Mouse (Mus musculus): ENCODE results near the gene Slc13a2. TPM values are rescaled to one million over a fixed set of nuclear protein-coding genes. Genes with fewer than 3 reads are reported as not detected.

Gene Slc13a2
- polyA plus RNA-seq, 1 experiment from 2014 or later, result not detected

- no peaks in the 10 kb centered on the region for H3K9me3 ChIP-seq (replicated peaks)
- no peak for DNase-seq (ENCODE audit: low spot score)
- no peaks in the 10 kb centered on the region for H3K36me3 ChIP-seq
- H3K4me3 ChIP-seq, result no peak overlapping the region
- H3K27me3 ChIP-seq (ENCODE audit: low read depth, poor library complexity, severe bottlenecking), result 0 out of 2 replicates have a peak, but pooled peaks cover 4% of the 10 kb centered on the region
- WGBS, result 75% methylated on average over 3 of the region's 3 CpGs
- no peak overlapping the region for H3K27ac ChIP-seq
- peaks cover 12% of the 10 kb centered on the region for H3K4me1 ChIP-seq
Observed at GRCm38 (mm10) chr11:78401469-78401868, 20.5 kb downstream of the Slc13a2 start.

- Histone ChIP-seq H3K27me3 (ENCODE audit: low read depth, poor library complexity, severe bottlenecking) (0 out of 2 replicates have a peak, but pooled peaks cover 4% of the 10 kb centered on the region), H3K9me3 (replicated peaks) (no peaks in the 10 kb centered on the region), H3K27ac (no peak overlapping the region), H3K36me3 (no peaks in the 10 kb centered on the region), H3K4me1 (peaks cover 12% of the 10 kb centered on the region), H3K4me3 (no peak overlapping the region)
- DNase-seq (ENCODE audit: low spot score), result no peak
- WGBS, result 71% methylated on average over 3 of the region's 3 CpGs
Observed at GRCm38 (mm10) chr11:78400936-78401335, 21.1 kb downstream of the Slc13a2 start.

- Histone ChIP-seq H3K27me3 (ENCODE audit: low read depth, poor library complexity, severe bottlenecking) (peaks cover 9% of the 10 kb centered on the region; the same call in 1 of the 2 replicates), H3K9me3 (replicated peaks) (no peaks in the 10 kb centered on the region), H3K4me3 (no peak overlapping the region), H3K27ac (0 out of 2 replicates have a peak overlapping the region, but pooled peaks have one; percentile 16), H3K4me1 (peaks cover 12% of the 10 kb centered on the region), H3K36me3 (no peaks in the 10 kb centered on the region)
- peak; percentile 77 for DNase-seq (ENCODE audit: low spot score)
- 17% methylated on average over 8 of the region's 8 CpGs for WGBS
Observed at GRCm38 (mm10) chr11:78399680-78400079, 22.3 kb downstream of the Slc13a2 start.

GRCm38 (mm10) chr11:78398212-78398611, 23.8 kb downstream of the Slc13a2 start:
- DNase-seq (ENCODE audit: low spot score), result no peak
- H3K36me3 ChIP-seq, result no peaks in the 10 kb centered on the region
- H3K27ac ChIP-seq, result no peak overlapping the region
- H3K4me3 ChIP-seq, result no peak overlapping the region
- no peaks in the 10 kb centered on the region for H3K9me3 ChIP-seq (replicated peaks)
- peaks cover 9% of the 10 kb centered on the region; the same call in 1 of the 2 replicates for H3K27me3 ChIP-seq (ENCODE audit: low read depth, poor library complexity, severe bottlenecking)
- WGBS, result 82% methylated on average over 6 of the region's 6 CpGs
- H3K4me1 ChIP-seq, result peaks cover 15% of the 10 kb centered on the region

- H3K4me3 ChIP-seq, result peak overlapping the region; percentile 42
- H3K36me3 ChIP-seq, result no peaks in the 10 kb centered on the region
- H3K27me3 ChIP-seq (ENCODE audit: low read depth, poor library complexity, severe bottlenecking), result peaks cover 9% of the 10 kb centered on the region; the same call in 1 of the 2 replicates
- H3K9me3 ChIP-seq (replicated peaks), result no peaks in the 10 kb centered on the region
- peak overlapping the region; percentile 77 for H3K27ac ChIP-seq
- peak; percentile 84 for DNase-seq (ENCODE audit: low spot score)
- 8% methylated on average over 18 of the region's 18 CpGs for WGBS
- peaks cover 16% of the 10 kb centered on the region for H3K4me1 ChIP-seq
Observed at GRCm38 (mm10) chr11:78397397-78397796, 24.6 kb downstream of the Slc13a2 start.

- WGBS, result 29% methylated on average over 11 of the region's 11 CpGs
- DNase-seq (ENCODE audit: low spot score), result no peak
Observed at GRCm38 (mm10) chr11:78396950-78397349, 25.1 kb downstream of the Slc13a2 start.

GRCm38 (mm10) chr11:78392728-78393127, 29.3 kb downstream of the Slc13a2 start:
- H3K36me3 ChIP-seq, result no peaks in the 10 kb centered on the region
- H3K27ac ChIP-seq, result no peak overlapping the region
- WGBS, result 74% methylated on average over 3 of the region's 3 CpGs
- DNase-seq (ENCODE audit: low spot score), result no peak
- H3K9me3 ChIP-seq (replicated peaks), result no peaks in the 10 kb centered on the region
- peaks cover 11% of the 10 kb centered on the region for H3K4me1 ChIP-seq
- H3K27me3 ChIP-seq (ENCODE audit: low read depth, poor library complexity, severe bottlenecking), result peaks cover 5% of the 10 kb centered on the region; the same call in 1 of the 2 replicates
- H3K4me3 ChIP-seq, result no peak overlapping the region

More at GRCm38 (mm10) chr11:78396950-78397349, 25.1 kb downstream of the Slc13a2 start:
- peaks cover 16% of the 10 kb centered on the region for H3K4me1 ChIP-seq
- H3K27me3 ChIP-seq (ENCODE audit: low read depth, poor library complexity, severe bottlenecking), result peaks cover 9% of the 10 kb centered on the region; the same call in 1 of the 2 replicates
- H3K27ac ChIP-seq, result peak overlapping the region; percentile 77
- peak overlapping the region; percentile 42 for H3K4me3 ChIP-seq
- H3K9me3 ChIP-seq (replicated peaks), result no peaks in the 10 kb centered on the region
- no peaks in the 10 kb centered on the region for H3K36me3 ChIP-seq

- Histone ChIP-seq H3K27ac (no peak within 1 kb of the TSS), H3K36me3 (no peaks in the 10 kb centered on the region), H3K4me1 (peaks cover 13% of the 10 kb centered on the region), H3K27me3 (ENCODE audit: low read depth, poor library complexity, severe bottlenecking) (0 out of 2 replicates have a peak, but pooled peaks cover 3% of the 10 kb centered on the region), H3K9me3 (replicated peaks) (no peaks in the 10 kb centered on the region), H3K4me3 (no peak within 1 kb of the TSS)
- DNase-seq (ENCODE audit: low spot score), result no peak
- WGBS, result 80% methylated on average over 14 of the region's 14 CpGs
Observed at GRCm38 (mm10) chr11:78386508-78387043, 35.4 kb downstream of the Slc13a2 start, which contains the start of gene Foxn1. Gene Foxn1 (minus strand): TSS chr11:78386558.

GRCm38 (mm10) chr11:78385776-78386175, 36.2 kb downstream of the Slc13a2 start:
- Histone ChIP-seq H3K9me3 (replicated peaks) (no peaks in the 10 kb centered on the region), H3K27ac (no peak overlapping the region), H3K4me3 (no peak overlapping the region), H3K36me3 (no peaks in the 10 kb centered on the region), H3K4me1 (peaks cover 13% of the 10 kb centered on the region), H3K27me3 (ENCODE audit: low read depth, poor library complexity, severe bottlenecking) (0 out of 2 replicates have a peak, but pooled peaks cover 3% of the 10 kb centered on the region)
- WGBS, result 90% methylated on average over 10 of the region's 10 CpGs
- no peak for DNase-seq (ENCODE audit: low spot score)

- Histone ChIP-seq H3K4me3 (no peak overlapping the region), H3K27ac (no peak overlapping the region), H3K36me3 (no peaks in the 10 kb centered on the region), H3K9me3 (replicated peaks) (no peaks in the 10 kb centered on the region), H3K27me3 (ENCODE audit: low read depth, poor library complexity, severe bottlenecking) (0 out of 2 replicates have a peak, but pooled peaks cover 3% of the 10 kb centered on the region), H3K4me1 (peaks cover 18% of the 10 kb centered on the region)
- DNase-seq (ENCODE audit: low spot score), result no peak
- 40% methylated on average over 5 of the region's 5 CpGs for WGBS
Observed at GRCm38 (mm10) chr11:78382701-78383100, 39.3 kb downstream of the Slc13a2 start.

- 78% methylated on average over 7 of the region's 7 CpGs for WGBS
- Histone ChIP-seq H3K27me3 (ENCODE audit: low read depth, poor library complexity, severe bottlenecking) (0 out of 2 replicates have a peak, but pooled peaks cover 3% of the 10 kb centered on the region), H3K9me3 (replicated peaks) (no peaks in the 10 kb centered on the region), H3K36me3 (no peaks in the 10 kb centered on the region), H3K4me1 (peaks cover 22% of the 10 kb centered on the region), H3K4me3 (no peak overlapping the region), H3K27ac (no peak overlapping the region)
- DNase-seq (ENCODE audit: low spot score), result no peak
Observed at GRCm38 (mm10) chr11:78382286-78382685, 39.7 kb downstream of the Slc13a2 start.

GRCm38 (mm10) chr11:78380996-78381395, 41.0 kb downstream of the Slc13a2 start:
- DNase-seq (ENCODE audit: low spot score), result no peak
- no peaks in the 10 kb centered on the region for H3K9me3 ChIP-seq (replicated peaks)
- H3K4me1 ChIP-seq, result peaks cover 26% of the 10 kb centered on the region
- H3K36me3 ChIP-seq, result no peaks in the 10 kb centered on the region
- 87% methylated on average over 3 of the region's 3 CpGs for WGBS
- H3K27ac ChIP-seq, result no peak overlapping the region
- H3K4me3 ChIP-seq, result no peak overlapping the region
- 0 out of 2 replicates have a peak, but pooled peaks cover 3% of the 10 kb centered on the region for H3K27me3 ChIP-seq (ENCODE audit: low read depth, poor library complexity, severe bottlenecking)

GRCm38 (mm10) chr11:78380351-78380750, 41.7 kb downstream of the Slc13a2 start:
- Histone ChIP-seq H3K27me3 (ENCODE audit: low read depth, poor library complexity, severe bottlenecking) (0 out of 2 replicates have a peak, but pooled peaks cover 3% of the 10 kb centered on the region), H3K27ac (no peak overlapping the region), H3K4me3 (no peak overlapping the region), H3K4me1 (peaks cover 31% of the 10 kb centered on the region), H3K9me3 (replicated peaks) (no peaks in the 10 kb centered on the region), H3K36me3 (no peaks in the 10 kb centered on the region)
- WGBS, result 73% methylated on average over 4 of the region's 4 CpGs
- no peak for DNase-seq (ENCODE audit: low spot score)

Data from limb, embryonic 10.5 days (tissue).